Mouse (Mus musculus) hindbrain, embryonic 10.5 days (tissue): ENCODE data around the gene Negr1. TPM values are rescaled to one million over a fixed set of nuclear protein-coding genes. Genes with fewer than 3 reads are reported as not detected.
A peak's percentile ranks its signal among the peaks of the same experiment; 100 is the strongest.

Source experiments
- DNase-seq: peaks from one replicate; pipeline ENCODE4 v3.0.0-alpha.2; 2017; ENCODE audit warnings: low spot score
- H3K27ac ChIP-seq: fragments of 300-500 bp; sonication (generic); 2 replicates; pipeline ENCODE4 v1.5.1; 2016; ENCODE audit warnings: mild to moderate bottlenecking, moderate library complexity
- H3K27me3 ChIP-seq: fragments of 300-500 bp; sonication (generic); 2 replicates; pipeline ENCODE4 v1.6.1; 2016; ENCODE audit warnings: mild to moderate bottlenecking; ENCODE audit not compliant: poor library complexity, insufficient read depth, severe bottlenecking
- H3K36me3 ChIP-seq: fragments of 300-500 bp; sonication (generic); 2 replicates; pipeline ENCODE4 v1.6.1; 2016; ENCODE audit warnings: mild to moderate bottlenecking, moderate library complexity
- H3K4me1 ChIP-seq: fragments of 300-500 bp; sonication (generic); replicated peaks from 2 replicates; pipeline ENCODE4 v1.6.1; 2016; ENCODE audit warnings: mild to moderate bottlenecking
- H3K4me3 ChIP-seq: fragments of 300-500 bp; sonication (generic); 2 replicates; pipeline ENCODE4 v1.5.1; 2016; ENCODE audit warnings: mild to moderate bottlenecking, moderate library complexity
- H3K9me3 ChIP-seq: fragments of 300-500 bp; sonication (generic); 2 replicates; pipeline ENCODE4 v1.6.1; 2016; ENCODE audit warnings: mild to moderate bottlenecking, moderate library complexity
- WGBS: fragments of 180-500 bp; shearing (Covaris S2); methylation state at CpG from one replicate; pipeline ENCODE4 v1.1.7; 2016; 5-methylcytosine and 5-hydroxymethylcytosine counted together
- polyA plus RNA-seq: library from polyadenylated mRNA; unstranded; fragments of >200 nt; fragmentation: Nextera tagmentation; extraction: Ambion mirVana; gene quantifications from 2 replicates; pipeline ENCODE4 v1.2.1, GENCODE M21; 2016

The Negr1 gene
- polyA plus RNA-seq, 1 experiment from 2014 or later = 4.7 TPM

DNA sequence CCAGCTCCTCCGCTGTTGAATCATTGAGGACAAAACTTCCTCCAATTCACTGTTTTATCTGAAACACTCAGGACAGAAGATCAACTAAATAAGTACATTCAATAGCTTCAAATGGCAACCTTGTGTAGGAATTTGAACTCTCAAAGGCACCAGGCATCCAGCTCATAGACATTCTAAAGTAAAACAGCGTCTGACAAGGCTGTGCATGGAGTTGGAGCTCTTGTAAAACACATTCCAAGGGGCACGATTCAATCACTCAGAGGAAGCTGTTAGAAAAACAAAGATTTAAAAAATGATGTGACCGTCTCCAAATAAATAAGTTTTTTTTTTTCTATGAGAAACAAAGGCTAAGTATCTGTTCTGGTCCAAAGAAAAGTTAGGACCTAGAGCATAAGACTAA is 528.5 kb downstream of the Negr1 start:
- H3K9me3 ChIP-seq = no peaks in the 10 kb centered on the region
- 73% methylated on average over 4 of the region's 4 CpGs for WGBS
- no peak for DNase-seq

DNA sequence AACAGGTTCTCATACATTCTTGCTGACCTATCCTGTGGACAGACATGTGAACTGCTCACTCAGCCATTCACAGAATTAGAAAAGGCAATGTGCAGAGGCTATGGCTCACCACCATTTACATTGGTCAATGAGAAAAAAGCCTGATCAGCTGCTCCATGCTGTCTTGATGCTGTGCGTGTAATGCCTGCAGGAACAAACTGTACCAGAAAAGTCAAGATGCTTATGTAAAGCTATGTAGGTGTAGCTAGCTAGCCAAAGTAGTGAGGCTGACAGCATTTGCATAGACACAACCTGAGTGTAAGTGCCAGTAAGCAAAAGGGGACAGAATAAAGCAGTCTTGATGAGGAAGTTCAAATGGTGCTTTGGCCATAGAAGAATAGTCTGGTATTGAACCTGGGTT is 534.7 kb downstream of the Negr1 start:
- H3K27ac ChIP-seq = no peak overlapping the region
- no peak for DNase-seq
- H3K4me1 ChIP-seq = no peaks in the 10 kb centered on the region; the same call in 1 of the 2 replicates
- 97% methylated on average over 1 of the region's 1 CpGs for WGBS
- no peak overlapping the region for H3K4me3 ChIP-seq
- no peaks in the 10 kb centered on the region for H3K36me3 ChIP-seq
- H3K27me3 ChIP-seq = no peaks in the 10 kb centered on the region
- H3K9me3 ChIP-seq = no peaks in the 10 kb centered on the region

More for the DNA sequence above, 528.5 kb downstream of the Negr1 start:
- no peak overlapping the region for H3K4me3 ChIP-seq
- H3K27ac ChIP-seq = no peak overlapping the region
- no peaks in the 10 kb centered on the region for H3K36me3 ChIP-seq
- H3K4me1 ChIP-seq = no peaks in the 10 kb centered on the region
- no peaks in the 10 kb centered on the region for H3K27me3 ChIP-seq

DNA sequence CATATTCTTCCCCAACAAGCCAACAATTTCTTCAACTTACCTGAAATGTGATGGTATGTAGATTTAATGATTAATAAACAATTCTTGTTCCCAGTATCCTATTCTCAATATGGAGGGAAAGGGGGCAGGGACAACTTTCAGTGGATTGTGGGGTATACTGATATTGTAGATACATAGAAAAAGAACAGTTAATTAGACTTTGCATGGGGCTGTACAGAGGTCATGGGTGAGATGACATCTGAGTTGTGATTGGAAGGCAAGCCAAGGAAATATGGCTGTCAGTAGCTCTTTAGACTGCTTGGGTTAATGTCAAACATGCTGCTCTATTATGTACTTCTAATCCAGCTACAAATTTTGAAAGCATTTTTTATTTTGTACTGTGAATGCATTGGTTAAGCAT is 535.9 kb downstream of the Negr1 start:
- no peaks in the 10 kb centered on the region for H3K36me3 ChIP-seq
- no peak overlapping the region for H3K27ac ChIP-seq
- no peak overlapping the region for H3K4me3 ChIP-seq
- no peaks in the 10 kb centered on the region; the same call in 1 of the 2 replicates for H3K4me1 ChIP-seq
- no peaks in the 10 kb centered on the region for H3K9me3 ChIP-seq
- H3K27me3 ChIP-seq = no peaks in the 10 kb centered on the region
- no peak for DNase-seq

DNA sequence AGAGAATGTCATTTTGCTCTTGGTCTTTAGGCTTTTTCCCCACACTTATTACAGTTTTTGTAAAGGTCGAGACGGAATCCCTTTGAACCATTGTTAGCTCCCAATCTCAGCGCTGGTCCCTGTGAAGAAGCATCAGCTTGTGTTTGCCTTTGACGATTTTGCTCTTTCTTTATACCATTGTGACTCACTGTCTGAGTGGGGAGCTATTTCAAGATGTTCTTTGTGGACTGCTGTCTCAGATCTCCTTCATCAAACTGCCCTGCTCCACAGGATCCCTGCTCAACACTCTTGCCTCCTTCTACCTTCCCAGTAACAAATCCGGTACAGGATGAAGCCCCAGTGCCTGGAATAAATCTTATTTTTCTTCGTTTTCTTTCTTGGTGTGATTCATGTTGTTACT is 536.8 kb downstream of the Negr1 start:
- H3K36me3 ChIP-seq = no peaks in the 10 kb centered on the region
- H3K4me3 ChIP-seq = no peak overlapping the region
- 49% methylated on average over 6 of the region's 6 CpGs for WGBS
- no peak overlapping the region for H3K27ac ChIP-seq
- no peaks in the 10 kb centered on the region for H3K27me3 ChIP-seq
- H3K4me1 ChIP-seq = no peaks in the 10 kb centered on the region; the same call in 1 of the 2 replicates
- H3K9me3 ChIP-seq = no peaks in the 10 kb centered on the region
- DNase-seq = no peak

DNA sequence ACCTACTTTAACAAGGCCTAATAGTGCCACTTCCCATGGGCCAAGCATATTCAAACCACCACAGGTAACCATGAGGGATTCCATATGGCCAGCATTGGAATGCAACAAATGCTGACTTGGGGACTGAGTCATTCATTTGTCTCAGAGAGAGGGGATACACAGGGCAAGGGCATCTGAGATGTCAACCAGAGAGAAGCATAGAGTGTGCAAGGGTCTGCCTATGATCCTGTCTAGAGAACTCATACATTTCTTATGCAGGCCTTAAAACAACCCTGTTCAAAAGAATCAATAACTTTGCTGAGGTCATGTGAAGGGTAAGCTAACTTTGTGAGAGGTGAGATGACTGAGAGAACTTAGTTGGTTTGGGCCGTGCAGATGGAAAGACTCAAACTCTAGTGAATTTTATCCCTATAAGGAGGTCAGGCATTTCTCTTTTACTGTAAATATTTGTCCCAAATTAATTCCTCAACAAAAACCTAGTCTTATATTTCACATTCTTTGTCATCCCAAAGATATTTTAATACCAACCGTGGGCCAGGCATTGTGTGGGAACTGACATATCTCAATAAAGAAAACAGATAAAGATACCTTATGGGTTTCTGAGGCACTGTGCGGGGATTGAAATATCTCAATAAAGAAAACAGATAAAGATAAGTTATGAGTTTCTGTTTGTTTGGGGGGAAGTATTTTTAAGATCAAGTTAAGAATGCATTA is 543.4 kb downstream of the Negr1 start:
- no peaks in the 10 kb centered on the region for H3K27me3 ChIP-seq
- no peak overlapping the region for H3K4me3 ChIP-seq
- peaks cover 6% of the 10 kb centered on the region for H3K4me1 ChIP-seq
- H3K36me3 ChIP-seq = no peaks in the 10 kb centered on the region
- no peak overlapping the region for H3K27ac ChIP-seq
- DNase-seq = no peak
- WGBS = 90% methylated on average over 3 of the region's 3 CpGs
- H3K9me3 ChIP-seq = no peaks in the 10 kb centered on the region

DNA sequence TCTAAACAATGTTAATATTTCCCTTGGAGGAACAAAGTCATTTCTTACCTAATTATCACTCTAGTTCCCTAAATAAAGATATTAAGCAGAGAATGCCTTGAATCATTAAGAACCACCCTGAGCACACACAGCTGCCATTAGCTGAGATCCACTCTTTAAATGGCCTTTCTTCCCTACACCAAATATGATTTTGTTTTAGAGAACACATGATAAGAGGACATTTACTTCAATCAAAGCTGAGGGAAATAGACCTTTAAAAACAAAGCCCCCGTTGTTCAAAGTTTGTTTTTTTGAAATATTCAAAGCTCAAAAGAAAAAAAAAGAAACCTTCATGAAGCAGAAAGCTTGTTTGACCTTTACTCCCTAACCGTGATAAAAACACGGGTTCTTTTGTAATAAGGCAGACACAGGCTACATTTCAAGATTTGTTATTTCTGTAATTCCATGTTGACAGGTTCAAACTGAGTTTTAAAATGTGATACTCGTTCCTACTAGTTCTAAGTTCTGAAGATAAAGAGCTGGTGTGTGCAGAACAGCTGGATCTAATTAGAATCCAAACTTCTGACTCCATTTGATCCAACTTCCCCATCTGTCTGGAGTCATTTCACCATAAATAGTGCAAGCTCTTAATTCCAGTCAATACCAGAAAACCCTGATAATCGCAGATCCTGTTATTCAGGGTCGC is 544.1 kb downstream of the Negr1 start:
- no peaks in the 10 kb centered on the region for H3K36me3 ChIP-seq
- no peaks in the 10 kb centered on the region for H3K9me3 ChIP-seq
- H3K4me1 ChIP-seq = peaks cover 6% of the 10 kb centered on the region
- H3K4me3 ChIP-seq = no peak overlapping the region
- no peak for DNase-seq
- WGBS = 67% methylated on average over 6 of the region's 6 CpGs
- no peaks in the 10 kb centered on the region for H3K27me3 ChIP-seq
- no peak overlapping the region for H3K27ac ChIP-seq

DNA sequence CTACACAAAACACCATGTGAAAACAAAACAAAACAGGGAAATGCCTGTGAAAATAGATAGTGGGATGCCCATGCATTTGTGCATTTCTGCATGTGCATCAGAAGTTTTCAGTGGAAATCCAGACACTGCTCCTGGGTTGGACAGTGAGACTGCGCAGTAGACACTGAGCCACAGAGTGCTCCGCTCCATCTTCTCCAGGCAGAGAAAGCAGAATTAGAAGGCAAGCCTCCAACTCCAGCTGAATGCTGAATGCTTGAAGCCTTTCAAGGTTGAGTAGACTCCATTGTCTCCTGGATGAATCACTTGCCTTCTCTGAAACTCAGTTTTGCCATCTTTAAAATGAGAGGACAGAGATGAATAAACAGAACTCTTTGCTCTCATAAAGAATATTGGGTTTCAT is 546.6 kb downstream of the Negr1 start:
- Histone ChIP-seq H3K9me3 (no peaks in the 10 kb centered on the region), H3K4me1 (peaks cover 6% of the 10 kb centered on the region), H3K27ac (no peak overlapping the region), H3K27me3 (no peaks in the 10 kb centered on the region), H3K4me3 (no peak overlapping the region), H3K36me3 (no peaks in the 10 kb centered on the region)
- 71% methylated on average over 2 of the region's 2 CpGs for WGBS
- DNase-seq = no peak

DNA sequence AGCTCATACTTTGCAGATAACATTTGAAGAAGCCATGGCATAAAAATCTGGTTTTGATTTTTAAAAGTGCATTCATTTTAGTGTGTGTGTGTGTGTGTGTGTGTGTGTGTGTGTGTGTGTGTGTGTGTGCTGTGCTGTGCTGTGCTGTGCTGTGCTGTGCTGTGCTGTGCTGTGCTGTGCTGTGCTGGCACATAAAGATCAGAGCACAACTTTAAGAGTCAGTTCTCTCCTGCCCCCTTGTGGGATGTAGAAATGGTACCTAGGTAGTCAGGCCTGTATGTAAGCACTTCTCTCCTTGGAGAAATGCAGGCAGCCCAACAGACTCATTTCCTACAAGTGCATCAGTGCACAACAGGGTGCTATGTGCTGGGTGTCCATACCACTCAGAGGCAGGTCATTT is 547.7 kb downstream of the Negr1 start:
- Histone ChIP-seq H3K4me3 (no peak overlapping the region), H3K9me3 (no peaks in the 10 kb centered on the region), H3K27me3 (no peaks in the 10 kb centered on the region), H3K4me1 (peaks cover 6% of the 10 kb centered on the region), H3K27ac (no peak overlapping the region), H3K36me3 (no peaks in the 10 kb centered on the region)
- DNase-seq = peak; percentile 57

DNA sequence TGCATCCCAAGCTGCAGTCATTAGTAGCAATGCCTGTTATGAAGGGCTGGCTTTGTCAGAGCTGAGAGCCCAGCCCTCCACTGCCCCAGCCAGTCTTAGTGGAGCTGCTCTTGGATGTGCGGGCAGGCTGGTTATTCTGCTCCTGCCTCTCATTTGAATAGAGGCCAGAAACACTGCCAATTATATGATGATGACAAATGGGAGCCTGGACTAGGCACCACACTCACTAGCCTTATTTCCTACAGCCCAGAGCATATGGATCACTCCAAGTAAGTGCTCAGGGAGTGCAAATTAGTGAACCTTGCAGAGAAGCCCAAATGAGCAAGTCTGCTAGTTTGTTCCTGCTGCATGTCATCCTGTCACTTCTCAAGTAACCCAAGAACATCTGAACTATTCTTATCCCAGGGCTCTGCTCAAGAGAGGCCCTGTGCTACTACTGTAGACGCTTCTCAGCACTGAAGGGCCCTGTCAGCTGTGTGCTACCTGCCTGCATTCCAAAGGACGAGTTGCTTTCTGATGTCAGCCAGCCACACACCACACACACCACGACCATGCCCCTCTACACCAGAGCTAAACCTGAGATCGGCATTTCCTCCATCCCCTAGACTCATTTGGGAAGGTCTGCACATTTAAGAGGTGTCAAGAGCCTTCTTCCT is 553.6 kb downstream of the Negr1 start:
- Histone ChIP-seq H3K4me1 (no peaks in the 10 kb centered on the region), H3K9me3 (no peaks in the 10 kb centered on the region), H3K4me3 (no peak overlapping the region), H3K36me3 (no peaks in the 10 kb centered on the region), H3K27me3 (no peaks in the 10 kb centered on the region), H3K27ac (no peak overlapping the region)
- DNase-seq = no peak
- WGBS = 55% methylated on average over 5 of the region's 5 CpGs

DNA sequence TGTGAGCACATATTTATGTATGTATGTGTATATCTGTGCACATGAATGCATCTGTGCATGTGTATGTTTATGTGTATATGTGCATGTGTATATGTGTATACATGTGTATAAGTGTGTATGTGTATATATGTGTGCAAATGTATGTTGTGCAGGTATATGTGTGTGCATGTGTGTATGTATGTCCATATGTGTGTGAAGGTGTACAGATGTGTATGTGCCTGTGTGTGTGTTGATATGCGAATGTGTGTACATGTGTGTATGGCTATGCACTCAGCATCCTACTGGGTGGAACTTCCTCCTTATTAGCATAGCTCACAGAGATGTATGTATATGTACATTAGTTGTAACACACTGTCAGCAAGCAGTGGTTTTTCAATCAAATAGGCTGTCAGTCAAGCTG is 554.4 kb downstream of the Negr1 start:
- Histone ChIP-seq H3K27ac (no peak overlapping the region), H3K36me3 (no peaks in the 10 kb centered on the region), H3K4me3 (no peak overlapping the region), H3K4me1 (no peaks in the 10 kb centered on the region), H3K27me3 (no peaks in the 10 kb centered on the region), H3K9me3 (no peaks in the 10 kb centered on the region)
- 97% methylated on average over 1 of the region's 1 CpGs for WGBS
- no peak for DNase-seq

DNA sequence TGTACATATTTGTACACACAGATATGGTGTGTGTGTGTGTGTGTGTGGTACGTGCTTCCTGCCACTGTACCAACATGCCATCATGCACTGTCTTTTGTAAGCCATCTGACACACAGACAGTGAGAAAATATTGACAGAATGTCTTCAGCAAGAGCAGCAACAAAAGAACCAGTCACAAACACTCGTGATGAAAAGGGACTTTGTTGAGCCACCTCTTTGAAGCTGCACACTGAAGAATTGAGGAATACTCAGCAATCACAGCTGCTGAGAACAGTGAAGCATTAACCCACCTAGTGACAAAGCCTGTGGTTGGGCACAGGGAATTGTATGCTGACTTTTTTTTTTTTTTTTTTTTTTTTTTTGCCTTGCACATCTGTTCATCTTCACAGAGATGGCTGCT is 558.3 kb downstream of the Negr1 start:
- no peaks in the 10 kb centered on the region for H3K9me3 ChIP-seq
- H3K4me1 ChIP-seq = no peaks in the 10 kb centered on the region
- no peak overlapping the region for H3K27ac ChIP-seq
- no peaks in the 10 kb centered on the region for H3K27me3 ChIP-seq
- H3K4me3 ChIP-seq = no peak overlapping the region
- H3K36me3 ChIP-seq = no peaks in the 10 kb centered on the region
- 45% methylated on average over 2 of the region's 2 CpGs for WGBS
- no peak for DNase-seq

DNA sequence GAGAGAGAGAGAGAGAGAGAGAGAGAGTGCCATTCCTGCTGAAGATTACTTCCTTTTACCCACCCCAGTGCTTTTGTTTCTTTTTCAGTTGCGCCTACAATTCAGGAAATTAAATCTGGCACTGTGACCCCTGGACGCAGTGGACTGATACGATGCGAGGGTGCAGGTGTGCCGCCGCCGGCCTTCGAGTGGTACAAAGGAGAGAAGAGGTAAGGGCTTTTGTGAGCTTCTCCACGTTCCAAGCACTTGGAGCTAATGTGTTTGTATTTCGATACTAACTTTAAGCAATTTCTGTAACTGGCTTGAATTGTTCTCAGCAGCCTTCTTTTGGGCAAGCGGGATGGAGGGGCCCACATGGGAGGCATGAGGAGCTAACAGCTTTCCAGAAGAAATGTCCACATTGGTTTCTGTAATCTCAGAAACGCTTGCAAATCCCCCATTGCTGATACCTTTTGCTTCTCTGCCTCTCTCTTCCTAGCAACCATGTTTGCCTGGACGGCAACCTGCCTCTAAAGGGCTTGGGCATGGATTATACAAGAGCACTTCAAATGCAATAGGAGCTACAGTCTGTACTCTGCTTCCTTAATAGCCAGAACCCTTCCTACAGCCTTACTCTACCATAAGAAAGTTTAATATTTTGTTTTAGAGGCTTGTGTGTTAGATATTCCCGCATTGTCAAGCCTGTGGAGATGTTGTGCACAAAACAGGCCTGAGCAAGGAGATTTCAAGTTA is 584.7 kb downstream of the Negr1 start:
- no peaks in the 10 kb centered on the region for H3K27me3 ChIP-seq
- 86% methylated on average over 14 of the region's 14 CpGs for WGBS

DNA sequence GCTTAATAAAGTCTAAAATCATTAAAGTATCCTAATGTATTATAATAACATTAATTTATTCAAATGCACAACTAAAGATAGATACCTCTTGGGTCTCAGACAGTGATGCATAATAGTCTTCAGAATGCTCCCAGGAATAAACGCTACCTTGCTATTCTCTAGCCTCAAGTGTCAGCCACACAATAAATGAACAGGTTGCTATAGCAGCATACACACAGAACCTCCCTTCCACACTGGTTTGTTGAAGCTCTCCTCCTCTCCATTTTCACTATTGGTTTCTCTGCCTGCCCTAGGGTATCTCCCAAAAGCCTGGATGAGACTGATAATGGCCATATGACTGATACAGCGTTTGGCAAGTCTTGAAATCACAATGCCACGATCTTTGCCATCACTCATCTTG is 593.3 kb downstream of the Negr1 start:
- H3K36me3 ChIP-seq = no peaks in the 10 kb centered on the region
- no peaks in the 10 kb centered on the region for H3K9me3 ChIP-seq
- H3K4me1 ChIP-seq = no peaks in the 10 kb centered on the region
- 92% methylated on average over 3 of the region's 3 CpGs for WGBS
- H3K4me3 ChIP-seq = no peak overlapping the region
- no peak overlapping the region for H3K27ac ChIP-seq
- H3K27me3 ChIP-seq = no peaks in the 10 kb centered on the region
- DNase-seq = no peak

More for the DNA sequence above, 584.7 kb downstream of the Negr1 start:
- Histone ChIP-seq H3K36me3 (no peaks in the 10 kb centered on the region), H3K4me1 (no peaks in the 10 kb centered on the region), H3K4me3 (no peak overlapping the region), H3K27ac (no peak overlapping the region), H3K9me3 (no peaks in the 10 kb centered on the region)
- no peak for DNase-seq
